Mouse (Mus musculus) telencephalon, adult 2 months (tissue): ENCODE measurements around the gene Dnajb1.
"Not testable (repeated sequence)": the region's sequence is repeated elsewhere in the genome, so short reads cannot be mapped to it uniquely, and the experiment has no call there.

Experiments used
- DNase-seq: peaks from one replicate; pipeline ENCODE4 v3.0.0-alpha.2; 2011; ENCODE audit warnings: low read depth, low spot score

Gene Dnajb1

DNA sequence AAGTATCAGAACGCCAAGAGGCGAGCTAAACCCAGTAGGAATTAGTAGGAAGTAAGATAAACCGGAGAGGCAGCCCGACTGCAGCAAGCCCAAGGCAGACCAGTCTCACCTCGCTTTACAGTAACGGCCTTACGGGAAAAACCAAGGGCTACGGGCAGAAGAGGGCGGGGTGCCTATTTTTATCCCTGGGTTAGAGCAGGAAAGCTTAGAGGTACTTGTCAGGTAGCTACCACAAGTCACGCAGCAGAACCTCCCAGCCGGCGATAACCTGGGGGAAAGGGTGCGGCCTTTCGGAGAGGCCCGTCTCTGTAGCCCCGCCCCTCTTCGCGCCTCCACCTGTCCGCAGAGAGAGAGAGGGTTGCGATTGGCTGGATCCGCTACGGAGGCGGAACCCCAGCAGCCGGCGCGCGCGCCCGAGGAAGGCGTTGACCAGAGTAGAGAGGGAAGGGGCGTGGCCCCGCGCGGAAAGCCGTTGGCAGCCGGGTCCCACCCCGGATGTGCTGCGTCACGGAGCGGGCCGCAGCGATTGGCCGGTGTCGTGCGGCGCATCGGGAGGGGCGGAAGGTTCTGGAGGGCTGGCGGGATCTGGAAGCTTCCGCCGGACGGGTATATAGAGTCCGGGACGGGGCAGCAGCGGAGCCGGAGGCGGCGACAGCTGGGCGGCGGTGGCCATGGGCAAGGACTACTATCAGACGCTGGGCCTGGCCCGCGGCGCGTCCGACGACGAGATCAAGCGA lies at the start of gene Dnajb1, which contains the start of gene Tecr:
Gene Dnajb1 (plus strand): TSS at position 533 of the 737 bp plus-strand sequence.
Gene Tecr (minus strand): TSS at position 311 of the 737 bp plus-strand sequence.
- peak; percentile 98 for DNase-seq

DNA sequence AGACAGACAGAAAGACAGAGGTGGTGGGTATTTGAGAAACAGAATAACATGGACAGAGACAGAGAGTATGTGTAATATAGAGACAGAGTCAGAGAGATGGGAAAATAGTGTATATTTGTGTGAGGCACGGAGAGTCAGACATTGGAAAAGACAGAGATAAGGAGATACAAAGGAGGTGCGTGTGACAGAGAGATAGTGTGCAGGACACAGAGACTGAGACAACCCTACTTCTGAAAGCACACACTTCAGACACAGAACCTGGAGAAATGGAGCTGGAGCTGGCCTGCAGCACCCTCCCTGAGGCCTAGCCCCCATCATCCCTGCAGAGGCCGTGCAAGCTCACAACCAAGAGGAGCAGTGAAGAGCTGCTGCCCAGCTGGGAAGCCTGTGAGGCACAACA lies 45.3 kb upstream of the Dnajb1 start:
- no peak for DNase-seq

DNA sequence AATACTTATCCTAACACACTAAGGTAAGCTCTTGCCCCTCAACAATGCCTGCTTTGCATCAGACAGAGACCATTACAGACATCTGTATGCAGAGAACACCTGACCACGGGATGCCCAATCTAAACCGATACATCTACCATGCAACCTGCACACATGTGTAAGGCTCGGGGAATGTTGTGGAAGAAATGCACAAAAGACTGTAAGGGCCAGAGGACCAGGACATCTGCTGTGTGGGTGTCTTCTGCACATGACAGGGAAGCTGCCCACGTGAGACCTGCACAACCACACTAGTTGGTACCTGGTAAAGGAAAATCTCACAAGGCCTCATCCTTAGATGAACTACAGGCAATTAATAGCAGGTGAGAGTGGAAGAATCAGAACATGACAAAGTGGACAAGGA lies 44.7 kb upstream of the Dnajb1 start:
- DNase-seq = no peak

DNA sequence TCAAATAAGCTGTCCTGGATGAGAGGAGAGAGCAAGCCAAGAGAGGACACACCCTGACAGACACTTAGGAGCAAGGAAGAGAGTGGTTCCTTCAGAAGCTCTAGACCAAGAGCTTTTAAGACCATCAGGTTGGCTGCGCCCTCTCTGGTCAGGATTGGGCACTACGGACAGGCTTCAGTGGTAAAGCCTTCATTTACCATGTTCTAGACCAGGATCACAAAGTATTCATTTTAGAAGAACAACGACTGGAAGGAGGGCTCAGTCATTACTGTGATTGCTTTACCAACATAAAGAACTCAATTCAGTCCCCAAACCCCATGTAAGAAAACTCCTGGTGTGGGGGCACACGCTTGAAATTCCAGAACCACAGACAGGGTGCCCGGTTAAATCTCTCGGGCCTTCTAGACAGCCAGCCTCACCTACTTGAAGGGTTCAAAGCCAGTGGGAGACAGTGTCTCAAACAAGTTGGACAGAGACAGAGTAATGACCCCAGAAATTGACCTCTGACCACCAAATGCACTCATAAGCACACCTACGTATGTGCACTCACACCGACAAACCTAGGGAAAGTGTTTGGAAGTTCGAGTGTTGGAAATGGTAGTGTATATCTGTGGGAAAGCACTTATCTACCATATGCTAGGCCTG lies 42.1 kb upstream of the Dnajb1 start:
- DNase-seq = no peak

DNA sequence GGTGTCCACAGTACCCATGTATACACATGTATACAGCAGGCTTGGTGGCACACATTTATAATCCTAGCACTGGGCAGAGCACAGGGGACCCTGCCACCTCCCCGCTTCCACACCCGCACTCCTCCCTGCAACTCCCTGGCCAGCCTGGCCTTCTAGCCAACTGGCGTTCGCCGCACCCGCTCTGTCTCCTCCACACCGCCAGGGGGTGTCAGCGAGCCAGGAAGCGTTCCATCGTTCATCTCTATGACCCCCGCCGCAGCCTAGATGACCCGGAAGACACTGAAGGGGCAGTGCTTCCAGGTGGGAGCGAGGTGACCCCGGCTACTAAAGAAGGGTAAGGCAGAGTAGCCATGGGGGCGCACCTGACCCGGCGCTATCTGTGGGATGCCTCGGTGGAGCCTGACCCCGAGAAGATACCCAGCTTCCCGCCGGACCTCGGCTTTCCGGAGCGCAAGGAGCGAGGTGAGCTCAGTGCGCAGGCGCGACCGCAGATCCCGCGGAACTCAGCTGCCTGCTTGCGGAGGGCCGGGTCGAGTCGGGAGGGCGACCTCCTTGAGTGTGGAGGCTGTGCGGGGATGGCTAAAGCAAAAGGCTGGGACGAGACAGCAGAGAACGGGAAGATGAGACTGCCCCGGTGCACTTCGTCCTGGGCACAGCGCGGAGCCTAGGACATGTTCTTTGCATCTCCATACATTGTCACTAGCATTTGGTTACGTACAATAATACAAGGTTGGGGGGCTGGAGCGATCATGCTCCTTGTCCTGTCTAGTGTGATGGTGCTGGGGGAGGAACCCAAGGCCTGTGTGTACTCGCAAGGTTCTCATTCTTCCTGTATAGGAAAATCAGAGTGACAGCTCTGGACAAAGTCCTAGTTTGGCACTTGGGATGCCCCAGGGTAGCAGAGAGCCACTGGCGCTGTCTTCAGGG lies 41.3 kb upstream of the Dnajb1 start, which contains the start of gene Ndufb7:
Gene Ndufb7 (plus strand): TSS at position 203 of the 927 bp plus-strand sequence.
- peak; percentile 87 for DNase-seq

DNA sequence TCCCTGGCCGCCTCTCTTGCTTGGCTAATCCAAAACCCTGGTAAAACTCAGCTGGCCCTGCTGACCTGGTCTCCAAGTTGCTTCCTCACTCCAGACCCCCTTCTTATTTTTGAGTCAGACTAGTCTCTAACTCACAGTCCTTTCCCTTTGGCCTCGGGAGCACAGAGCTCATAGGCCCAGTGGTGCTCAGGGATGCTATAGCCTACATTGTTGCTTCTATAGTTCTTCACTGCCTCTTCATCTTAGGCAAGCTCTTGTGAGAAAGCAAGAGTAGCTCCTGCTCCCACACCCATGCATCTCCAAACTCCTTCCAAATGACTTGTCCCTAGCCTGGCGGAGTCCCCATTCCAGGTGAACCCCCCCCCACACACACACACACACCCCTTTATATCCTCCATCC lies 40.3 kb upstream of the Dnajb1 start:
- no peak for DNase-seq

DNA sequence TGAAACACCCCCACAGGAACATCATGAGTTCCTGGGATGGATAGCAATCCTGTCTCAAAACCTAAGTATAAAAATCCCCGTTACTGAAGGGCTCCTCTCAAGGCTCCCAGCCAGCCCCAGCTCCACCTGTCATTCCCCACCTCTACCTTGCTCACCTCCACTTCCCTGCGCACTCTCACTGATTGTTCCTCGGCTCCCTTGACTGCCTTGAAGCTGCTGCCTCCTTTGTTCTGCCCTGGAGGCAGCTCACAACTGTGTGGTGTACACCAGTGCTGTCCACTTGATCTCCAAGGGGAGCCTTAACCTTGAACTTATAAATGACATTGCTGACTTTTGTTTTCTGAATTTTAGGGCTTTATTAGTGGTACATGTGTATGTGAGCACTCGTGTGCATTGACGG lies 39.9 kb upstream of the Dnajb1 start:
- DNase-seq = no peak

DNA sequence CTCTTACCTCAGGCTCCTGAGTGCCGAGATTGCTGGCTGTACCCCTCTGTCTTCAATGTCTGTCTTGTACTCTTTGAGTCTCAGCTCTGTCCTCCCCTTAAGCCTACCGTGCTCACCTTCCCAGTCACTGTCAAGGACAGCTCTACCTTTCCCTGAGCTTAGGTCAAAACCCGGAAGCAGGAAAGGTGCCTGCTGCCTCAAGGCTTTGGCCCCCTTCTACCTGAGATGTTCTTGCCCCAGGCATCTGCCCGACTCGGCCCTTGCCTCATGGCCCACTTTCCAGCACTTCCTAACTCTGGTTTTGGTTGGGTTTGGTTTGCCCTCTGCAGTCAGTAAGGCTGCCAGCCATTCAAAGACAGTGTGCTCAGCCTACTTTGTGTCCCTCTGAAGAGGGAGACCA lies 39.2 kb upstream of the Dnajb1 start:
- DNase-seq = no peak

DNA sequence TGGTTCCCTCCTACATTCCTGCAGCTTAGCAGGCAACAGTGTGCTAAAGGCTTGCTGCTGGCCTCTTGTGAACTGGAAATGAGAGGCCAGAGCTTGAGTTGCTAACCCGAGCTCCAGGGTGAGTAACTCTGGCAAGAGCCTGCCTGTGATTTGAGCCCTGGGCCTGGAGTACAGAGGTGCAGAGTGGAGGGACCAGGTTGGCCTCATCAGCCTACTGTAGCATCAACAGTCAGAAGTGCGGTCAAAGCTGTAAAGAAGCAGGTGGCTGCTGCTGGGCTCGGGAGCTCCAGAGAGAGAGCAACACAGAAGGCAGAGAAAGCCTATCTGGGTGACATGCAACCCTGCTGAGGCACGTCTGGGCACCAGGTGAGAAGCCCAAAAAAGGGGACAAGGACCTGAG lies 38.8 kb upstream of the Dnajb1 start:
- no peak for DNase-seq

DNA sequence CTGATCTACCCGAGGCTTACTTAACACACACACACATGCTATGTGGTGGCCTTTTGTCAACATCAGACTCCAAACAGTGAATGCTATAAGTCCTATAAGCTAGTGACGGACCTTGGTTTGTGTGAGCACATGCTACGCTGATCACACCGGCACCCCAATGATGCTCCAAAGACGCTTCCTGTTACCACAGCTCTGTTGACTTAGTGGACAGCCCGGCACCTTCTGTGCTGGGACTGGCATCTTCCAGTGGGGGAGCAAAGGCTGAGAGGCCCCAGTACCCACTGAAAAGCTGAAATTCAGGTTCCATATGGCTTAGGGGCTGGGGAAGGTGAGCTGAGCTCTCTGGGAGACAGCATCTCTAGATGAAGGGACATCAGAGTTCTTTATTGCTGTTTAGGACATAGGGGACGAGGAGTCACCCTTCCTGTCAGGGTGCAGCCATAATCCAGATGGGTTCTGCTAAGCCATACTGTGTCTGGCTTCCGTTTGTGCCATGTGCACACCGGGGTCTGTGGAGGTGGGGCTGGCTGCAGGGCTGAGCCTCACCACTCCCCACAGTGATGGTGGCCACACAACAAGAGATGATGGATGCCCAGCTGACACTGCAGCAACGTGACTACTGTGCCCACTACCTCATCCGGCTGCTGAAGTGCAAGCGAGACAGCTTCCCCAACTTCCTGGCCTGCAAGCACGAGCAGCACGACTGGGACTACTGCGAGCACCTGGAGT lies 37.6 kb upstream of the Dnajb1 start:
- no peak for DNase-seq

DNA sequence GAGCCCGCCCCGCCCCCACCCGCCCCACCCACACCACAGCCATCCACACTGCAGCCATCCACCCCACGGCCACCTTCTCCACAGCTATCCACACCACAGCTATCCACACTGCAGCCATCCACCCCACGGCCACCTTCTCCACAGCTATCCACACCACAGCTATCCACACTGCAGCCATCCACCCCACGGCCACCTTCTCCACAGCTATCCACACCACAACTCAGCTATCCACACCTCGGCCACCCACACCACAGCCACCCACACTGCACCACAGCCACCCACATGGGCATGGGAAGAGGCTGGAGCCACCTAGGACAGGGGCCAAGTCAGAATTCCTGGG lies 37.0 kb upstream of the Dnajb1 start:
- not testable (repeated sequence) for DNase-seq

DNA sequence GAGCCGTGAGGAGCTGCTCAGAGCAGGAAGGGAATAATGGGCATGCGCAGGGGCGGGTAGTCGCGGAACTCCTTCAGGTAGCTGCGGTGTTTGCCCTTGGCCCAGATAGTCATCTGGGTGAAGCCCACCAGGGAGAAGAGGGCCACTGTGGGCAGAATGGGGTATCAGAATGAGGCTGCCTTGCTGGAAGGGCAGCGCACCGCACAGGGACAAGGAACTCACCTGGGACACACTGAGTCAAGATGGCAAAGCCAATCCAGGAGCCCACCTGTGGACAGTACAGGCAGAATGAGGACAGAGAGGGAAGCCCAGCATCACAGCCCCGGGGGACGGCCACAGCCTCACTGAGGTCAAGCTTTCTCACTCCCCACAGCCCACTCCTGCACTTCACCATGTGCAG lies 36.2 kb upstream of the Dnajb1 start:
- no peak for DNase-seq

DNA sequence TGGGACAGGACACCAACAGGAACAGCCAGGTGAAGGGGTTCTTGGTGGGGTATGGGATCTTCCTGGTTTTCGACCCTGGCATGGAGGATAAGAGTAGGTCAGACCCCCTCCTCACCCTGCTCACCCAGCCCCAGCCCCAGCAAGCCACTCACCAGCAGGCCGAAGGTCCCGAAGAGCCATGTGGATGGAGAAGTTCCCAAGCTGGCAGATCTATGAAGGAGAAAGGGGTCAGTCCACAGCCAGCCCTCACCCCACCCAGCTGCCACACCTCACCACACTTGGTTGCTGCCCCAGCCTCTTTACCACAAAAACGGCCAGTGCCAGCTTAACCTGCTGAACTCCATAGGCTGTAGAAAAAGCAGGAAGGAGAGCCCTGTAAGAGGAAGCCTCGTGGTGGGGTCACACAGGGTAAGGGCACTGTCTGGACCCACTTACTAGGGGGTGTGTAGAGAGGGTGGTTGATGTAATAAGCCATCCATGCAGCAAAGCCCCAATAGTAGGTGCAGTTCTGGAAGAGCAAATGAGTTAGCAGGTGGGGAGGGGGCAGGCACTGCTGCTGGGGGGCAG lies 35.7 kb upstream of the Dnajb1 start:
- DNase-seq = no peak

DNA sequence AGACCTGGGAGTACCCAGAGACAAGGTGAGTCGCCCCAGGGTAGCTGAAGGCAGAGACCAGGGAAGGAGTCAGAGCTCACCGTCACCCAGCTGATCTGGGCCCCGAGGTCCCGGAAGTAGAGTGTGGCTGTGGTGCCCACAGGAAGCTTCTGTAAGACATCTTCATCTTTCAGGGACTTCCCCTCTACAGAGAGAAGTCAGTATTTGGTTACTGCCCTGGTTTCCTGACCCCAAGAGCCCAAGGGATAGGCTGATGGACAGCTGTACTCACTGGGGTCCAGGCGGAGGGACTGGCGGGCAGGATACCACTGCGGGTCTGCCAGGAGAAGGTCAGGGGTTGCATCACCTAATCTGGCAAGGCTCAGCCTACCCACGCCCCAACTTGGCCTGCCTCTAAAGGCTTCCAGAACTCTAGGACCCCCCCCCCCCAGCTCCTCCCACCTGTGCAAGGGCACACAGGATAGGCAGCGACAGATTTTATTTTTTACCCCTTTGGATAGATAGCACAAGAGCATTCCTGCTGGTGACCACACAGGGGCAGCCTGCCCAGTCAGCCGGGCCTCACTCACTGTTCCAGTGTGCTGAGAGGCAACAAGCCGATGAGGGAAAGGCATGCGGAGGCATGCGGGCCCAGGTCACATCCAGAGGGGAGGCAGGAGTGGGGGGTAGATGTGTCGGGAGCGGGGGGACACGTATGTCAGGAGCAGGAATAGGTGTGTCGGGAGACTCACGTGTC lies 34.7 kb upstream of the Dnajb1 start:
- DNase-seq = no peak

DNA sequence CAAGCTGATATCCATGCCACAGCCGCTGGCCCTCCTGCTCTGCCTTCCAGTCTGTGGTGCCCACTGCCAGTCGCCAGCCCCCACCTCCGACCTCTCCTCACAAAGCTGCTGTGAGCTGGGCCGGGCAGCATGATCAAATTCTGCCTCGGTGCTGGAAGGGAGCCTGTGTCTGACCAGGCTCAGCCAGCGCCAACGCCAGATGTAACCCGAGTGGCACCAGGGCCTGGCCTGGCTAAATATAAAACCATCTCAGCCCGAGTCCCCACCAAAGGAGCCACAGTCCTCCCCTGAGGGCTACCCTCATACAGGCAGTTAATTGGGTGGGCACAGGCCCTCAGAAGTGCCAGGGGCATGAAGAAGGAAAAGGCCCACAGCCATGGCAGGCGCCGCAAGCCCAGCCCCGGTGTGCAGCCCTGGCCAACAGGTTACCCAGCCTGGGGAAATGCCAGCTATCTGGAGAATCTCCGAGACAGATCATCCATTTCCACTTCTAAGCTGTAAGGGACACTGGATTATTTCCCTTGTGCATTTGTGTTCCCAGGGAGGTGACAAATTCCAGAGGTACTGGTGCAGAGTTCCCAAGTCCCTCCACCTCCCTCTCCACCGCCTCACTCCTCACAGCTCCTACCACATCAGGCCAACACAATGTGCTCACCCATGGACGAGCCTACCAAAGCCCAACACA lies 33.2 kb upstream of the Dnajb1 start:
- no peak for DNase-seq

DNA sequence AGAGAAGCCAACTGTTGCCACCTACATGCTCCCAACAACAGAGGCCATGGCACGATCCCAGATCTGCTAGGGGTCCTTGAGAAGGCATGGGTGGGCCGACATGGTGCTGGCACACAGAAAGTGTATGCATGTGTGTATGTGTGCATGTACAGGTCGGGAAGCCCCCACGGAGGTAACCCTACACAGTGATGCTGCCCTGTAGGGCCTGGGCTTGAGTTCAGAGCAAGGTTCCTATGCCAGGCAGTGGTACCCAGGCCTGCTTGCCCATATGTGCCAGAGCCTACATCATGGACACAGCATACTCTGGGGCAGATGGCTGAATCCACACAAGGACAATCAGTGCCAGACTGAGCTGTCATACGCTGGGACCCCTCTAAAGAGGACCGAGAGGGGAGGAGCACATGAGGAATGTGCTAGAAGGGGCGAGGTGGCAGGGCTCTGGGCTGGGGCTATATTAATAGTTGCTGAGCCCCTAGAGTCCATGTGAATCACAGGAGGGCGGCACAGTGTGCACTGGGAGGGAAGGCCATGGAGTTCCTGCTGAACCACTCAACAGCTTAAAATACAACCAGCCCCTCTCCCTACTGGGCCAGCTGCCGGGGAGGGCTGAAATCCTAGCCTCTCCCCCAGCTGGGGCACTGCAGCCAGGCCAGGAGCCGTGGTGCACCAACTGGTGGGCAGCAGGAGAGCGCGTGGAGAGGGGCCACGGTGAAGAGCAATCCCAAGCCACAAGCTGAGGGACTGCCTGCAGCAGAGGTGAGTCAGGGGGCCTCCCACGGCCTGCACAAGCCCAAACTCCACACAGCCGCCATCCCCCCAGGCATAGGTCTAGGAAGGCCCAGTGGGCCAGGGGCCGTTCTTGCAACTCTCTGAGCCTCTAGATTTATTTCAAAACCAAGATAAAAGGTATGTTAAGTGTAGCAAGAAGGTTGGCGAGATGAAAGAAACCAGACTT lies 32.2 kb upstream of the Dnajb1 start:
- no peak for DNase-seq

DNA sequence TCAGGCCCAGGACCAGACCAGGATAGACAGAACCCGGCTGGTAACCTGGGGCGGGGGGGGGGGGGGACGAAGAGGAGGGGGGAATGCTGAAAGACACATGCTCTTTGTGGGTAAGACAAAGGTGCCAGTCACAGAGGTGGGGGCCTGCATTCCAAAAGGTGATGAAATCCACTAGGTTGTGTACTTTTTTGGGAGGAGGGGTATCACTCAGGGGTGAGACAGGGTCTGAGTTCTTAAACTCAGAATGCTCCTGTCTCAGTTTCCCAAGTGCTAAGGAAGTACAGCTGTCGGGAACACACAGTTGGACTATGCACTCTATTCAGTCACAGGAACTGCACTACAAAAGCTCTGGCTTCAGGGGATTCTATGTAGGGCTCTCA lies 31.5 kb upstream of the Dnajb1 start:
- DNase-seq = no peak

DNA sequence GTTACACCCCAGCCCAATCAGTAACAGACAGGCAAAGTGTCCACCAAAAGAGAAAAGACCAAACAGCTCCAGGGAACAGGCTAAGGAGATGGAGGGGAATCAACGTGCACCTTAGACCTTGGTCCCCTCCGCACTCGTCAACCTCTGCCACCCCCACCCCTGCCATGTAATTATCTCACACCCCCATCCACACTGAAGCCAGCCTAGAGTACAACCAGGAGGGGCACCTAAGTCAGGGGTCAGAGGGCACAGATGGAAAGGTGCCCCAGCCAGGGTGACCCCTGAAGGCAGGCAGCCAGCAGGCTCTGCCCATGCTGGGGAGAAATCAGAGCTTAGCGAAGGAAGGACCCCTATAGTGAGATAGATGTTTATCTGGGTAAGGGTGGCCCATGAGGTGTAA lies 31.1 kb upstream of the Dnajb1 start:
- DNase-seq = no peak

DNA sequence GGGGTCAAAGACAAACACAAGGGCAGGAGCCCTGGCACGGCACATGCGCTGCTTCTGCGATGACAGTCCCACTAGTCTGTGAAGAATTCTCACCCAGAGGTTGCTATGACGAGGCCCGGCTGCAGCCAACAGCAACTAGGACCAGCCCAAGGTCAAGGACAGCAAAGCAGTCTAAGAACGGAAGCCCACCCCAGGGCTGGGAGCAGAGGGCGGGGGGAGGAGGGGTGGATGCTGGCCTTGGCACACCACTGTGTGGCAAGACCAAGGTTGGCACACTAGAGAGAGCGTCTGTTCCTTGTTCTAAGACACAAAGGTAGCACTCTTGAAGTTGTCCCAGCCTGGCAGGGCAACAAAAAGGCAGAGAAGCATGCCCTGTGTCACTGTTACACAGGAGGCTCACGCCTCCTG lies 30.6 kb upstream of the Dnajb1 start:
- no peak for DNase-seq
